Mouse (Mus musculus) brain, embryonic 14.5 days (tissue): ENCODE measurements around the gene Hpse. TPM values are rescaled to one million over a fixed set of nuclear protein-coding genes. Genes with fewer than 3 reads are reported as not detected.

ENCODE experiments used
- DNase-seq: peaks from one replicate; pipeline ENCODE4 v3.0.0-alpha.2; 2011; ENCODE audit warnings: low read depth
- CTCF ChIP-seq: fragments of 200-500 bp; IDR thresholded peaks from 2 replicates; pipeline ENCODE4 v1.5.1; 2012; ENCODE audit warnings: inconsistent platforms, mild to moderate bottlenecking, moderate library complexity, borderline replicate concordance; ENCODE audit not compliant: insufficient read depth, insufficient read length; ENCODE audit errors: extremely low read depth
- POLR2A ChIP-seq: fragments of 200-500 bp; IDR thresholded peaks from 2 replicates; pipeline ENCODE4 v1.6.1; 2012; ENCODE audit warnings: mild to moderate bottlenecking, inconsistent platforms, borderline replicate concordance; ENCODE audit not compliant: poor library complexity, insufficient read depth, insufficient read length, severe bottlenecking; ENCODE audit errors: extremely low read depth
- polyA plus RNA-seq: library from polyadenylated mRNA; depleted of rRNA; stranded (reverse); fragments of >200 nt; gene quantifications from 2 replicates; pipeline ENCODE4 v1.2.3, GENCODE M21; 2012

Gene Hpse
- polyA plus RNA-seq, 1 experiment, result 0.53 TPM

GRCm38 (mm10) chr5:100652327-100652726, 67.2 kb downstream of the Hpse start:
- TF ChIP-seq CTCF (no peak), POLR2A (no peak)
- no peak for DNase-seq

GRCm38 (mm10) chr5:100651486-100651885, 68.0 kb downstream of the Hpse start:
- DNase-seq, result no peak
- TF ChIP-seq POLR2A (no peak), CTCF (no peak)

GRCm38 (mm10) chr5:100650969-100651368, 68.5 kb downstream of the Hpse start:
- DNase-seq, result no peak
- TF ChIP-seq POLR2A (no peak), CTCF (no peak)

GRCm38 (mm10) chr5:100648546-100648945, 71.0 kb downstream of the Hpse start:
- no peak for DNase-seq
- TF ChIP-seq CTCF, result no peak
- no peak for TF ChIP-seq POLR2A

- TF ChIP-seq POLR2A (no peak), CTCF (no peak)
- peak; percentile 23 for DNase-seq
These were observed 71.5 kb downstream of the Hpse start for GRCm38 (mm10) chr5:100648046-100648445.

GRCm38 (mm10) chr5:100646558-100646957, 73.0 kb downstream of the Hpse start:
- TF ChIP-seq CTCF (no peak), POLR2A (no peak)

GRCm38 (mm10) chr5:100643991-100644535, 75.5 kb downstream of the Hpse start:
- DNase-seq, result no peak
- no peak for TF ChIP-seq CTCF
- no peak for TF ChIP-seq POLR2A

More at GRCm38 (mm10) chr5:100646558-100646957, 73.0 kb downstream of the Hpse start:
- DNase-seq, result no peak

- TF ChIP-seq CTCF, result no peak
- TF ChIP-seq POLR2A, result no peak
- DNase-seq, result peak; percentile 42
These were observed 76.1 kb downstream of the Hpse start for GRCm38 (mm10) chr5:100643253-100643990.

GRCm38 (mm10) chr5:100642316-100642715, 77.2 kb downstream of the Hpse start:
- DNase-seq, result no peak
- no peak for TF ChIP-seq POLR2A

GRCm38 (mm10) chr5:100638483-100638882, 81.0 kb downstream of the Hpse start:
- TF ChIP-seq CTCF, result no peak
- no peak for TF ChIP-seq POLR2A
- no peak for DNase-seq

- DNase-seq, result no peak
These were observed 82.5 kb downstream of the Hpse start for GRCm38 (mm10) chr5:100636794-100637544.

GRCm38 (mm10) chr5:100635908-100636307, 83.6 kb downstream of the Hpse start:
- TF ChIP-seq POLR2A, result no peak
- DNase-seq, result no peak

More at GRCm38 (mm10) chr5:100636794-100637544, 82.5 kb downstream of the Hpse start:
- TF ChIP-seq CTCF (no peak), POLR2A (no peak)

GRCm38 (mm10) chr5:100634885-100635478, 84.5 kb downstream of the Hpse start:
- TF ChIP-seq CTCF (no peak), POLR2A (no peak)
- DNase-seq, result no peak
